Mouse (Mus musculus) MEL (cell line): ENCODE measurements at regions not wholly inside any gene's neighbourhood (a gene's known extent, or its start where the extent isn't known, plus 50 kb on each side); places are given as distances from the start of the nearest gene placed in this dataset.

Source experiments
- DNase-seq: peaks from one replicate; pipeline ENCODE4 v3.0.0; 2011; ENCODE audit warnings: low read depth, low spot score
- H3K27ac ChIP-seq: 2 replicates; pipeline ENCODE4 v1.5.1; 2012; ENCODE audit warnings: low read depth, mild to moderate bottlenecking, control low read depth, low read length, moderate library complexity; ENCODE audit not compliant: control insufficient read depth
- H3K27me3 ChIP-seq, 2 experiments: fragments of 150-350 bp in 1 of 2; sonication (generic) in 1 of 2; 2 replicates each; pipeline ENCODE4 v1.6.1; 2012; ENCODE audit warnings: low read length in 2 of 2, mild to moderate bottlenecking in 2 of 2, improper control_type of control experiment in 1 of 2, moderate library complexity in 1 of 2; ENCODE audit not compliant: insufficient read depth in 2 of 2, control insufficient read depth in 1 of 2
- H3K36me3 ChIP-seq, 2 experiments: 2 replicates each; pipeline ENCODE4 v1.6.1; 2012 to 2014; ENCODE audit warnings: low read length in 2 of 2, improper control_type of control experiment in 1 of 2, inconsistent platforms in 1 of 2, mild to moderate bottlenecking in 1 of 2; ENCODE audit not compliant: insufficient read depth in 2 of 2, control insufficient read depth in 1 of 2
- H3K4me1 ChIP-seq, 2 experiments: fragments of 150-350 bp in 1 of 2; sonication (generic) in 1 of 2; 2 replicates each; pipeline ENCODE4 v1.6.1; 2012; ENCODE audit warnings: low read length in 2 of 2, improper control_type of control experiment in 1 of 2, mild to moderate bottlenecking in 1 of 2; ENCODE audit not compliant: insufficient read depth in 2 of 2, control insufficient read depth in 1 of 2
- H3K4me3 ChIP-seq, 2 experiments: fragments of 150-350 bp in 1 of 2; sonication (generic) in 1 of 2; 2 replicates each; pipeline ENCODE4 v1.5.1; 2012; ENCODE audit warnings: low read depth in 2 of 2, low read length in 2 of 2, mild to moderate bottlenecking in 2 of 2, moderate library complexity in 2 of 2, control low read depth in 1 of 2, improper control_type of control experiment in 1 of 2; ENCODE audit not compliant: control insufficient read depth in 1 of 2, insufficient read depth in 1 of 2
- H3K79me2 ChIP-seq: 2 replicates; pipeline ENCODE4 v1.6.1; 2012; ENCODE audit warnings: mild to moderate bottlenecking, low read length, moderate library complexity; ENCODE audit not compliant: control insufficient read depth, poor library complexity, insufficient read depth
- H3K9ac ChIP-seq: 2 replicates; pipeline ENCODE4 v1.6.1; 2012; ENCODE audit warnings: low read depth, mild to moderate bottlenecking, control low read depth, low read length, moderate library complexity; ENCODE audit not compliant: control insufficient read depth, poor library complexity, severe bottlenecking
- H3K9me3 ChIP-seq: fragments of 150-350 bp; sonication (generic); replicated peaks from 2 replicates; pipeline ENCODE4 v1.6.1; 2012; ENCODE audit warnings: mild to moderate bottlenecking, low read length, improper control_type of control experiment, moderate library complexity; ENCODE audit not compliant: insufficient read depth
- BHLHE40 ChIP-seq: IDR thresholded peaks from 2 replicates; pipeline ENCODE4 v1.6.1; 2012; ENCODE audit warnings: low read depth, mild to moderate bottlenecking, inconsistent platforms, low read length, improper control_type of control experiment, borderline replicate concordance
- CTCF ChIP-seq, 3 experiments: IDR thresholded peaks in 2 of 3; conservative IDR thresholded peaks in 1 of 3; 2 replicates each; pipeline ENCODE4 v1.5.1; 2011 to 2012; ENCODE audit warnings: low read length in 3 of 3, low read depth in 2 of 3, mild to moderate bottlenecking in 2 of 3, improper control_type of control experiment in 1 of 3, inconsistent platforms in 1 of 3, mixed read lengths in 1 of 3, moderate library complexity in 1 of 3; ENCODE audit not compliant: control insufficient read depth in 1 of 3, insufficient read depth in 1 of 3, poor library complexity in 1 of 3, severe bottlenecking in 1 of 3
- E2F4 ChIP-seq: IDR thresholded peaks from 2 replicates; pipeline ENCODE4 v1.6.1; 2011; ENCODE audit warnings: low read depth, low read length, improper control_type of control experiment, borderline replicate concordance
- ETS1 ChIP-seq: IDR thresholded peaks from 2 replicates; pipeline ENCODE4 v1.6.1; 2012; ENCODE audit warnings: low read depth, mild to moderate bottlenecking, inconsistent platforms, low read length, improper control_type of control experiment, moderate library complexity
- GATA1 ChIP-seq: IDR thresholded peaks from 2 replicates; pipeline ENCODE4 v1.6.1; 2011; ENCODE audit warnings: low read depth, low read length, improper control_type of control experiment
- HCFC1 ChIP-seq: IDR thresholded peaks from 2 replicates; pipeline ENCODE4 v1.6.1; 2012; ENCODE audit warnings: low read depth, mild to moderate bottlenecking, inconsistent platforms, low read length, improper control_type of control experiment, moderate library complexity
- MXI1 ChIP-seq: IDR thresholded peaks from 2 replicates; pipeline ENCODE4 v1.6.1; 2011; ENCODE audit warnings: mild to moderate bottlenecking, low read depth, low read length, improper control_type of control experiment
- MYB ChIP-seq: IDR thresholded peaks from 2 replicates; pipeline ENCODE4 v1.6.1; 2011; ENCODE audit warnings: mild to moderate bottlenecking, low read depth, low read length, improper control_type of control experiment
- MYC ChIP-seq: IDR thresholded peaks from 2 replicates; pipeline ENCODE4 v1.6.1; 2011; ENCODE audit warnings: low read depth, mild to moderate bottlenecking, low read length, improper control_type of control experiment, moderate library complexity
- NRF1 ChIP-seq: IDR thresholded peaks from 2 replicates; pipeline ENCODE4 v1.6.1; 2014; ENCODE audit warnings: low read depth, mild to moderate bottlenecking, inconsistent platforms, low read length, improper control_type of control experiment, moderate library complexity; ENCODE audit not compliant: poor library complexity, insufficient read depth, severe bottlenecking
- POLR2AphosphoS5 ChIP-seq: IDR thresholded peaks from 2 replicates; pipeline ENCODE4 v1.6.1; 2012; ENCODE audit warnings: low read depth, borderline replicate concordance, mild to moderate bottlenecking, inconsistent platforms, low read length, moderate library complexity, mixed read lengths
- RAD21 ChIP-seq: IDR thresholded peaks from 2 replicates; pipeline ENCODE4 v1.6.1; 2011; ENCODE audit warnings: mild to moderate bottlenecking, low read depth, low read length, improper control_type of control experiment
- RCOR1 ChIP-seq: IDR thresholded peaks from 2 replicates; pipeline ENCODE4 v1.6.1; 2012; ENCODE audit warnings: low read depth, mild to moderate bottlenecking, inconsistent platforms, low read length, improper control_type of control experiment
- SIN3A ChIP-seq: IDR thresholded peaks from 2 replicates; pipeline ENCODE4 v1.6.1; 2012; ENCODE audit warnings: low read length, improper control_type of control experiment, inconsistent platforms
- TBP ChIP-seq: IDR thresholded peaks from 2 replicates; pipeline ENCODE4 v1.8.0; 2011; ENCODE audit warnings: low read depth, low read length, improper control_type of control experiment
- TCF12 ChIP-seq: IDR thresholded peaks from 2 replicates; pipeline ENCODE4 v1.6.1; 2014; ENCODE audit warnings: low read depth, mild to moderate bottlenecking, inconsistent platforms, low read length, improper control_type of control experiment, moderate library complexity
- USF2 ChIP-seq, 2 experiments: IDR thresholded peaks; 2 replicates each; pipeline ENCODE4 v1.6.1; 2011 to 2012; ENCODE audit warnings: improper control_type of control experiment in 2 of 2, low read length in 2 of 2, borderline replicate concordance in 1 of 2, inconsistent platforms in 1 of 2, low read depth in 1 of 2, mild to moderate bottlenecking in 1 of 2; ENCODE audit not compliant: insufficient read depth in 1 of 2
- ZKSCAN1 ChIP-seq: IDR thresholded peaks from 2 replicates; pipeline ENCODE4 v1.6.1; 2012; ENCODE audit warnings: low read depth, mild to moderate bottlenecking, inconsistent platforms, low read length, improper control_type of control experiment, moderate library complexity
- ZMIZ1 ChIP-seq: IDR thresholded peaks from 2 replicates; pipeline ENCODE4 v1.6.1; 2012; ENCODE audit warnings: low read depth, mild to moderate bottlenecking, inconsistent platforms, low read length, improper control_type of control experiment, moderate library complexity
- ZNF384 ChIP-seq: IDR thresholded peaks from 2 replicates; pipeline ENCODE4 v1.6.1; 2012; ENCODE audit warnings: low read depth, mild to moderate bottlenecking, inconsistent platforms, low read length, improper control_type of control experiment

GRCm38 (mm10) chr16:3240982-3241719 lies 349.7 kb upstream of the Olfr161 start:
- H3K27me3 ChIP-seq = no peaks in the 10 kb centered on the region

DNA sequence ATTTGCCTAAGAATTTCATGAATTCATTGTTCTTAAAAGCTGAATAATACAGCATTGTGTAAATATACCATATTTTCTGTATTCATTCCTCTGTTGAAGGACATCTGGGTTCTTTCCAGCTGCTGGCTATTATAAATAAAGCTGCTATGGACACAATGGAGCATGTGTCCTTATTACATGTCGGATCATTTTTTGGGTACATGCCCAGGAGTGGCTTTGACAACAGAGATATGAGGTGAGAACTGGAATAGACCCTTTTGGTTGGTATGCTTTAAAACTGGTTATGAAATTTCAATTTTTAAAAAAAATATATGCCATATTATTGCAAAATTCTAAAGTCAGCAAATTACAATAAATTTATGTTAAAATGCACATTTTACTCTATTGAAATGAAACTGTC lies 348.9 kb upstream of the Olfr161 start:
- Histone ChIP-seq H3K4me3 (no peak overlapping the region), H3K9ac (no peak overlapping the region)
- TF ChIP-seq GATA1 = no peak
- no peak for TF ChIP-seq BHLHE40
- TF ChIP-seq MYC = no peak
- no peak for TF ChIP-seq MXI1
- no peak for TF ChIP-seq HCFC1
- TF ChIP-seq RAD21 = no peak
- no peak for TF ChIP-seq NRF1
- TF ChIP-seq ZKSCAN1 = no peak
- no peak for TF ChIP-seq SIN3A
- TF ChIP-seq USF2 (IDR thresholded peaks at IDR 0.05; ENCODE audit: borderline replicate concordance in 1 of 2, insufficient read depth in 1 of 2, low read depth in 1 of 2, low read length in 2 of 2) = no peak
- TF ChIP-seq ETS1 = no peak
- TF ChIP-seq POLR2AphosphoS5 = no peak
- no peak for TF ChIP-seq E2F4
- no peak for TF ChIP-seq CTCF (IDR thresholded peaks at IDR 0.05 in 2 of 3, conservative IDR thresholded peaks at IDR 0.05 in 1 of 3; ENCODE audit: control insufficient read depth in 1 of 3, insufficient read depth in 1 of 3, low read depth in 2 of 3, low read length in 3 of 3, poor library complexity in 1 of 3, severe bottlenecking in 1 of 3)
- no peak for TF ChIP-seq TCF12
- TF ChIP-seq TBP = no peak
- no peak for TF ChIP-seq ZNF384
- no peak for TF ChIP-seq RCOR1
- no peak for TF ChIP-seq MYB
- TF ChIP-seq, all 39 proteins: peak for 0
- no peaks in the 10 kb centered on the region for H3K9me3 ChIP-seq
- no peak for DNase-seq
- H3K4me1 ChIP-seq = no peaks in the 10 kb centered on the region
- no peaks in the 10 kb centered on the region for H3K79me2 ChIP-seq
- H3K36me3 ChIP-seq = no peaks in the 10 kb centered on the region
- H3K27me3 ChIP-seq = no peaks in the 10 kb centered on the region
- no peak overlapping the region for H3K27ac ChIP-seq

More at GRCm38 (mm10) chr16:3240982-3241719, 349.7 kb upstream of the Olfr161 start:
- Histone ChIP-seq H3K27ac (no peak overlapping the region), H3K9ac (no peak overlapping the region), H3K4me1 (no peaks in the 10 kb centered on the region), H3K9me3 (no peaks in the 10 kb centered on the region), H3K79me2 (no peaks in the 10 kb centered on the region), H3K36me3 (no peaks in the 10 kb centered on the region), H3K4me3 (no peak overlapping the region)
- no peak for DNase-seq
- TF ChIP-seq ZMIZ1 (no peak), POLR2AphosphoS5 (peak; percentile 42; the same call in 1 of the 2 replicates)
